Mouse (Mus musculus): ENCODE data around the gene Sgsm2. TPM values are rescaled to one million over a fixed set of nuclear protein-coding genes. Genes with fewer than 3 reads are reported as not detected.
A peak's percentile ranks its signal among the peaks of the same experiment; 100 is the strongest.

Gene Sgsm2
- polyA plus RNA-seq, 1 experiment from 2014 or later, result 6.6 TPM

GRCm38 (mm10) chr11:74912492-74912891 is 15.6 kb upstream of the Sgsm2 start:
- no peak overlapping the region for H3K27ac ChIP-seq (ENCODE audit: low read length)
- ATAC-seq (ENCODE audit: low FRiP score, low TSS enrichment), result no peak
- H3K36me3 ChIP-seq (ENCODE audit: insufficient read depth, low read length), result peaks cover 22% of the 10 kb centered on the region
- H3K4me3 ChIP-seq (ENCODE audit: low read length), result no peak overlapping the region
- no peak overlapping the region for H3K9ac ChIP-seq (replicated peaks; ENCODE audit: low read length)
- no peaks in the 10 kb centered on the region for H3K4me1 ChIP-seq (ENCODE audit: insufficient read depth, low read length)
- 83% methylated on average over 3 of the region's 3 CpGs for WGBS
- no peaks in the 10 kb centered on the region for H3K27me3 ChIP-seq (ENCODE audit: insufficient read depth, low read length)
- no peak overlapping the region for H3K4me2 ChIP-seq (replicated peaks; ENCODE audit: low read depth, low read length)
- H3K9me3 ChIP-seq (ENCODE audit: low read length), result no peaks in the 10 kb centered on the region

- Histone ChIP-seq H3K27me3 (ENCODE audit: insufficient read depth, low read length) (no peaks in the 10 kb centered on the region), H3K4me3 (ENCODE audit: low read length) (no peak overlapping the region), H3K4me1 (ENCODE audit: insufficient read depth, low read length) (no peaks in the 10 kb centered on the region), H3K9ac (replicated peaks; ENCODE audit: low read length) (no peak overlapping the region), H3K27ac (ENCODE audit: low read length) (no peak overlapping the region), H3K4me2 (replicated peaks; ENCODE audit: low read depth, low read length) (no peak overlapping the region), H3K36me3 (ENCODE audit: insufficient read depth, low read length) (peaks cover 47% of the 10 kb centered on the region), H3K9me3 (ENCODE audit: low read length) (no peaks in the 10 kb centered on the region)
- 92% methylated on average over 4 of the region's 4 CpGs for WGBS
- ATAC-seq (ENCODE audit: low FRiP score, low TSS enrichment), result no peak
Observed at GRCm38 (mm10) chr11:74909978-74910377, 13.1 kb upstream of the Sgsm2 start.

GRCm38 (mm10) chr11:74908618-74909399 is 11.9 kb upstream of the Sgsm2 start:
- no peak overlapping the region for H3K9ac ChIP-seq (replicated peaks; ENCODE audit: low read length)
- no peaks in the 10 kb centered on the region for H3K9me3 ChIP-seq (ENCODE audit: low read length)
- H3K27ac ChIP-seq (ENCODE audit: low read length), result no peak overlapping the region
- H3K4me3 ChIP-seq (ENCODE audit: low read length), result no peak overlapping the region
- no peak overlapping the region for H3K4me2 ChIP-seq (replicated peaks; ENCODE audit: low read depth, low read length)
- WGBS, result 67% methylated on average over 12 of the region's 12 CpGs
- 0 out of 2 replicates have a peak, but pooled peaks have one; percentile 12 for ATAC-seq (ENCODE audit: low FRiP score, low TSS enrichment)
- H3K36me3 ChIP-seq (ENCODE audit: insufficient read depth, low read length), result peaks cover 54% of the 10 kb centered on the region
- H3K4me1 ChIP-seq (ENCODE audit: insufficient read depth, low read length), result no peaks in the 10 kb centered on the region
- no peaks in the 10 kb centered on the region for H3K27me3 ChIP-seq (ENCODE audit: insufficient read depth, low read length)

GRCm38 (mm10) chr11:74907850-74908249 is 11.0 kb upstream of the Sgsm2 start:
- no peak overlapping the region for H3K4me2 ChIP-seq (replicated peaks; ENCODE audit: low read depth, low read length)
- H3K9ac ChIP-seq (replicated peaks; ENCODE audit: low read length), result no peak overlapping the region
- H3K36me3 ChIP-seq (ENCODE audit: insufficient read depth, low read length), result peaks cover 60% of the 10 kb centered on the region
- no peaks in the 10 kb centered on the region for H3K4me1 ChIP-seq (ENCODE audit: insufficient read depth, low read length)
- no peak for ATAC-seq (ENCODE audit: low FRiP score, low TSS enrichment)
- H3K27ac ChIP-seq (ENCODE audit: low read length), result no peak overlapping the region
- H3K9me3 ChIP-seq (ENCODE audit: low read length), result no peaks in the 10 kb centered on the region
- 93% methylated on average over 6 of the region's 6 CpGs for WGBS
- H3K27me3 ChIP-seq (ENCODE audit: insufficient read depth, low read length), result no peaks in the 10 kb centered on the region
- H3K4me3 ChIP-seq (ENCODE audit: low read length), result no peak overlapping the region

GRCm38 (mm10) chr11:74902416-74902815 is 5.6 kb upstream of the Sgsm2 start:
- H3K27ac ChIP-seq (ENCODE audit: low read length), result no peak overlapping the region
- ATAC-seq (ENCODE audit: low FRiP score, low TSS enrichment), result no peak
- H3K36me3 ChIP-seq (ENCODE audit: insufficient read depth, low read length), result peaks cover 70% of the 10 kb centered on the region
- peaks cover 23% of the 10 kb centered on the region for H3K4me1 ChIP-seq (ENCODE audit: insufficient read depth, low read length)
- H3K9me3 ChIP-seq (ENCODE audit: low read length), result no peaks in the 10 kb centered on the region
- H3K27me3 ChIP-seq (ENCODE audit: insufficient read depth, low read length), result no peaks in the 10 kb centered on the region
- no peak overlapping the region for H3K4me2 ChIP-seq (replicated peaks; ENCODE audit: low read depth, low read length)
- H3K9ac ChIP-seq (replicated peaks; ENCODE audit: low read length), result no peak overlapping the region
- WGBS, result 86% methylated on average over 5 of the region's 5 CpGs
- H3K4me3 ChIP-seq (ENCODE audit: low read length), result no peak overlapping the region

- no peak overlapping the region for H3K27ac ChIP-seq (ENCODE audit: low read length)
- no peak overlapping the region for H3K9ac ChIP-seq (replicated peaks; ENCODE audit: low read length)
- no peak overlapping the region for H3K4me2 ChIP-seq (replicated peaks; ENCODE audit: low read depth, low read length)
- peaks cover 23% of the 10 kb centered on the region for H3K4me1 ChIP-seq (ENCODE audit: insufficient read depth, low read length)
- no peaks in the 10 kb centered on the region for H3K27me3 ChIP-seq (ENCODE audit: insufficient read depth, low read length)
- 86% methylated on average over 6 of the region's 6 CpGs for WGBS
- H3K36me3 ChIP-seq (ENCODE audit: insufficient read depth, low read length), result peaks cover 61% of the 10 kb centered on the region
- ATAC-seq (ENCODE audit: low FRiP score, low TSS enrichment), result no peak
- no peaks in the 10 kb centered on the region for H3K9me3 ChIP-seq (ENCODE audit: low read length)
- H3K4me3 ChIP-seq (ENCODE audit: low read length), result no peak overlapping the region
Observed at GRCm38 (mm10) chr11:74901555-74901954, 4.7 kb upstream of the Sgsm2 start.

GRCm38 (mm10) chr11:74898517-74898827 is 1.6 kb upstream of the Sgsm2 start:
- H3K4me3 ChIP-seq (ENCODE audit: low read length), result peak overlapping the region; percentile 67
- no peaks in the 10 kb centered on the region for H3K27me3 ChIP-seq (ENCODE audit: insufficient read depth, low read length)
- WGBS, result 0% methylated on average over 7 of the region's 7 CpGs
- ATAC-seq (ENCODE audit: low FRiP score, low TSS enrichment), result no peak
- peaks cover 39% of the 10 kb centered on the region for H3K36me3 ChIP-seq (ENCODE audit: insufficient read depth, low read length)
- H3K4me2 ChIP-seq (replicated peaks; ENCODE audit: low read depth, low read length), result peak overlapping the region; percentile 95
- peaks cover 27% of the 10 kb centered on the region for H3K4me1 ChIP-seq (ENCODE audit: insufficient read depth, low read length)
- H3K27ac ChIP-seq (ENCODE audit: low read length), result peak overlapping the region; percentile 90
- H3K9ac ChIP-seq (replicated peaks; ENCODE audit: low read length), result peak overlapping the region; percentile 88
- no peaks in the 10 kb centered on the region for H3K9me3 ChIP-seq (ENCODE audit: low read length)

GRCm38 (mm10) chr11:74897678-74898516 is 1.0 kb upstream of the Sgsm2 start, which contains the start of gene Tsr1:
Tsr1 (plus strand) TSS chr11:74898071.
- peak; percentile 89 for ATAC-seq (ENCODE audit: low FRiP score, low TSS enrichment)
- Histone ChIP-seq H3K27ac (ENCODE audit: low read length) (peak within 1 kb of the TSS; percentile 90), H3K9ac (replicated peaks; ENCODE audit: low read length) (peak within 1 kb of the TSS; percentile 88), H3K4me2 (replicated peaks; ENCODE audit: low read depth, low read length) (peak within 1 kb of the TSS; percentile 95), H3K27me3 (ENCODE audit: insufficient read depth, low read length) (no peaks in the 10 kb centered on the region), H3K9me3 (ENCODE audit: low read length) (no peaks in the 10 kb centered on the region), H3K4me3 (ENCODE audit: low read length) (peak within 1 kb of the TSS; percentile 67), H3K36me3 (ENCODE audit: insufficient read depth, low read length) (peaks cover 33% of the 10 kb centered on the region), H3K4me1 (ENCODE audit: insufficient read depth, low read length) (peaks cover 27% of the 10 kb centered on the region)
- WGBS, result under 1% methylated on average over 54 of the region's 54 CpGs

GRCm38 (mm10) chr11:74895980-74896900 is 620 bp downstream of the Sgsm2 start:
- Histone ChIP-seq H3K9ac (replicated peaks; ENCODE audit: low read length) (peak overlapping the region; percentile 88), H3K9me3 (ENCODE audit: low read length) (no peaks in the 10 kb centered on the region), H3K4me3 (ENCODE audit: low read length) (peak overlapping the region; percentile 67), H3K27ac (ENCODE audit: low read length) (peak overlapping the region; percentile 90), H3K4me1 (ENCODE audit: insufficient read depth, low read length) (peaks cover 27% of the 10 kb centered on the region), H3K36me3 (ENCODE audit: insufficient read depth, low read length) (peaks cover 19% of the 10 kb centered on the region), H3K4me2 (replicated peaks; ENCODE audit: low read depth, low read length) (peak overlapping the region; percentile 95), H3K27me3 (ENCODE audit: insufficient read depth, low read length) (no peaks in the 10 kb centered on the region)
- 1% methylated on average over 48 of the region's 55 CpGs for WGBS
- peak; percentile 72 for ATAC-seq (ENCODE audit: low FRiP score, low TSS enrichment)
